Comparison of ENCODE assay signal across 30 mouse cellular contexts in genomic region chr4:79241647-79242046, GRCm38 (mm10).
"Had no signal": no experiment of that assay in that cellular context is flagged by ENCODE, and none has a peak within 500 bp of the region (broad histone marks: within the 10 kb centered on the region; RNA-seq: fewer than 3 reads in every experiment).

No protein-coding gene starts in this region.

- H3K27me3 ChIP-seq: limb, embryonic 12.5 days; limb, embryonic 13.5 days; limb, embryonic 15.5 days; liver, embryonic 12.5 days; liver, embryonic 13.5 days; liver, embryonic 15.5 days; lung, embryonic 15.5 days; megakaryocyte, embryonic 14.5 days; midbrain, embryonic 12.5 days; midbrain, embryonic 13.5 days; midbrain, embryonic 15.5 days had no signal

- H3K4me2 ChIP-seq: limb, embryonic 12.5 days; limb, embryonic 13.5 days; limb, embryonic 15.5 days; liver, embryonic 11.5 days; liver, embryonic 12.5 days; liver, embryonic 13.5 days; liver, embryonic 15.5 days; lung, embryonic 14.5 days; lung, embryonic 15.5 days; midbrain, embryonic 12.5 days; midbrain, embryonic 13.5 days; midbrain, embryonic 15.5 days had no signal

- DNase-seq: left cerebral cortex, postnatal 4 days; liver; liver, embryonic 13.5 days; liver, postnatal 0 days; lung, adult 18-20 months; lung, adult 2 months; lung, embryonic 14.5 days; lung, postnatal 10 days; lung, postnatal 14 days; lung, postnatal 36 days; lung, postnatal 4 days had no signal

- H3K36me3 ChIP-seq: limb, embryonic 10.5 days; limb, embryonic 12.5 days; limb, embryonic 13.5 days; limb, embryonic 15.5 days; liver, embryonic 12.5 days; liver, embryonic 13.5 days; liver, embryonic 15.5 days; lung, embryonic 15.5 days; midbrain, embryonic 10.5 days; midbrain, embryonic 12.5 days; midbrain, embryonic 13.5 days; midbrain, embryonic 15.5 days had no signal

- H3K27ac ChIP-seq: left cerebral cortex, adult 2 months; limb, embryonic 10.5 days; limb, embryonic 12.5 days; limb, embryonic 13.5 days; limb, embryonic 15.5 days; liver, embryonic 12.5 days; liver, embryonic 13.5 days; liver, embryonic 14.5 days; liver, embryonic 15.5 days; lung, embryonic 15.5 days; macrophage; midbrain, embryonic 10.5 days; midbrain, embryonic 12.5 days; midbrain, embryonic 13.5 days; midbrain, embryonic 15.5 days had no signal

- H3K9me3 ChIP-seq: limb, embryonic 10.5 days; limb, embryonic 12.5 days; limb, embryonic 13.5 days; limb, embryonic 15.5 days; liver, embryonic 12.5 days; liver, embryonic 13.5 days; liver, embryonic 15.5 days; lung, embryonic 15.5 days; megakaryocyte, embryonic 14.5 days; midbrain, embryonic 10.5 days; midbrain, embryonic 12.5 days; midbrain, embryonic 13.5 days; midbrain, embryonic 15.5 days had no signal

- H3K4me3 ChIP-seq: left cerebral cortex, adult 2 months; limb, embryonic 10.5 days; limb, embryonic 12.5 days; limb, embryonic 13.5 days; limb, embryonic 15.5 days; liver, embryonic 12.5 days; liver, embryonic 13.5 days; liver, embryonic 15.5 days; lung, embryonic 15.5 days; megakaryocyte, embryonic 14.5 days; midbrain, embryonic 10.5 days; midbrain, embryonic 12.5 days; midbrain, embryonic 13.5 days; midbrain, embryonic 15.5 days; myocyte had no signal

- H3K9ac ChIP-seq: limb, embryonic 12.5 days; limb, embryonic 13.5 days; limb, embryonic 15.5 days; liver, embryonic 12.5 days; liver, embryonic 13.5 days; liver, embryonic 14.5 days; liver, embryonic 15.5 days; liver, postnatal 0 days; lung, embryonic 14.5 days; lung, embryonic 15.5 days; midbrain, embryonic 12.5 days; midbrain, embryonic 13.5 days; midbrain, embryonic 15.5 days had no signal

- ATAC-seq: liver, embryonic 12.5 days; liver, postnatal 0 days; lung, postnatal 0 days; midbrain, embryonic 13.5 days; midbrain, embryonic 15.5 days; midbrain, embryonic 16.5 days had no signal

- H3K4me1 ChIP-seq: limb, embryonic 10.5 days; limb, embryonic 12.5 days; limb, embryonic 13.5 days; limb, embryonic 15.5 days; liver, embryonic 12.5 days; liver, embryonic 13.5 days; liver, embryonic 15.5 days; lung, embryonic 15.5 days; megakaryocyte, embryonic 14.5 days; midbrain, embryonic 10.5 days; midbrain, embryonic 12.5 days; midbrain, embryonic 13.5 days; midbrain, embryonic 15.5 days had no signal
